ENCODE assay signal across 18 mouse cellular contexts in the genomic region with DNA sequence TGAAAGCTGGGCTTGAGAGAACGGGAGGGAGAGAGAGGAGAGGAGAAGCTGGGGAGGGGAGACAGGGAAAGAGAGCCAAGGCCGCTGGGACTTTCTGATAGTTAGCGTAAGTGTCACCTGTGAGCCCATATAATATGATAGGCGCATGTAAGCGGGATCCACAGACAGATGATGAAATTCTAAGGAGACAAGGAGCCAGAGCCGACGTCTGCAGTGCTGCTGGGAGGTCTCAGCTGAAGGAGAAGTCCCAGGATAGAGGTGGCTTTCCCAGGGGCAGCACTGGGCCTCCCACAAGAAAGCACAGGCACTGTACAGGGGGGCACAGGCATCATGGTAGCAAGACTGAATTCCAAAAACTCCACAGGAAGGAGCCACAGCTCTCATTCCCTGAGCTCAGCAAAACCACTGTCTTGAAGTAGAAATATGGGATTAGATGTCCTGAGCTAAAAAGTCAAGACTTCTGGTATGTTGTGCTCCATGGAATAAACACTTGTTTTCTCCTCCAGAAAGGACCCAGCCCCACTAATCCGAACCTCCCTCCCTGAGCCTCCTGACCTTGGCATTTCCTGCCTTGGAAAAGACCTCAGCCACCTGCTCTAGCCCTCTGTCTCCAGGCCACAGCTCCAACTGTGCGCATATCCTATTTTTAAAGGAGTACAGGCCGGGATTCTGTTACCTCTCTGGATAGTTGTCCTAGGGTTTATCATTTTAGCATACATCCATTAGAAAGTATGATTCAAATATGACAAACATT. TPM values are rescaled to one million over a fixed set of nuclear protein-coding genes. Genes with fewer than 3 reads are reported as not detected.
DNase-seq lines count a peak whose midpoint lies in the region; ATAC-seq lines count a peak whose summit lies in the region.
"Had no signal": no experiment of that assay in that cellular context is flagged by ENCODE, and none has a peak within 500 bp of the region (broad histone marks: within the 10 kb centered on the region; RNA-seq: fewer than 3 reads in every experiment).

No protein-coding gene starts in this region.

- H3K4me3 ChIP-seq in heart, embryonic 16.5 days (ENCODE audit: low read length), result no peak overlapping the region
- H3K4me3 ChIP-seq in heart, embryonic 11.5 days (ENCODE audit: low read depth, low read length), result no peak overlapping the region
- no peak overlapping the region for H3K4me3 ChIP-seq in hindbrain, embryonic 12.5 days
- no peak overlapping the region for H3K4me3 ChIP-seq in midbrain, embryonic 11.5 days (ENCODE audit: low read depth, low read length)
- H3K4me3 ChIP-seq: forebrain, embryonic 12.5 days; left cerebral cortex, adult 2 months had no signal

- peak; percentile 44 for DNase-seq in cerebellum, adult 11-12 months
- no peak for DNase-seq in cerebellum, adult 11 months
- peak; percentile 50 for DNase-seq in cerebellum, adult 9-11 months
- no peak for DNase-seq in frontal cortex, postnatal 25 days (ENCODE audit: low spot score in 2 of 2)
- no peak for DNase-seq in midbrain, embryonic 11.5 days (ENCODE audit: low spot score, missing footprints)
- DNase-seq: kidney, adult 11 months; kidney, postnatal 10 days; midbrain, embryonic 14.5 days; thymus, postnatal 14 days had no signal

- H3K4me2 ChIP-seq in heart, embryonic 16.5 days (ENCODE audit: low read depth, low read length), result no peak overlapping the region
- H3K4me2 ChIP-seq in heart, embryonic 11.5 days, result no peak overlapping the region
- no peak overlapping the region for H3K4me2 ChIP-seq in hindbrain, embryonic 12.5 days (replicated peaks)
- no peak overlapping the region for H3K4me2 ChIP-seq in midbrain, embryonic 11.5 days
- H3K4me2 ChIP-seq: forebrain, embryonic 12.5 days had no signal

- ATAC-seq in heart, embryonic 16.5 days (replicated peaks; ENCODE audit: extremely low read depth, insufficient read depth, low FRiP score), result no peak
- no peak for ATAC-seq in heart, embryonic 11.5 days (replicated peaks; ENCODE audit: insufficient number of reproducible peaks, low FRiP score, low TSS enrichment)
- ATAC-seq in hindbrain, embryonic 12.5 days (ENCODE audit: low FRiP score), result no peak
- no peak for ATAC-seq in midbrain, embryonic 11.5 days (ENCODE audit: low FRiP score)
- ATAC-seq: hindbrain, embryonic 16.5 days; lung, postnatal 0 days; Patski had no signal

- H3K27ac ChIP-seq in heart, embryonic 16.5 days (ENCODE audit: low read length), result peak overlapping the region; percentile 80
- H3K27ac ChIP-seq in heart, embryonic 11.5 days (ENCODE audit: low read depth, low read length), result no peak overlapping the region
- no peak overlapping the region for H3K27ac ChIP-seq in hindbrain, embryonic 12.5 days
- H3K27ac ChIP-seq in midbrain, embryonic 11.5 days (ENCODE audit: low read depth, low read length), result no peak overlapping the region
- H3K27ac ChIP-seq: forebrain, embryonic 12.5 days; left cerebral cortex, adult 2 months; liver, embryonic 14.5 days had no signal

- 0 out of 2 replicates have a peak overlapping the region, but pooled peaks have one; percentile 1 for H3K9ac ChIP-seq in heart, embryonic 16.5 days (ENCODE audit: low read length)
- H3K9ac ChIP-seq in heart, embryonic 11.5 days (ENCODE audit: low read depth, low read length), result no peak overlapping the region
- no peak overlapping the region for H3K9ac ChIP-seq in hindbrain, embryonic 12.5 days
- no peak overlapping the region for H3K9ac ChIP-seq in midbrain, embryonic 11.5 days (ENCODE audit: low read length)
- H3K9ac ChIP-seq: forebrain, embryonic 12.5 days; liver, embryonic 14.5 days had no signal

- WGBS in heart, embryonic 16.5 days, result 80% methylated on average over 10 of the region's 10 CpGs
- 79% methylated on average over 10 of the region's 10 CpGs for WGBS in heart, embryonic 11.5 days (ENCODE audit: insufficient replicate concordance)
- 78% methylated on average over 10 of the region's 10 CpGs for WGBS in hindbrain, embryonic 12.5 days
- 82% methylated on average over 10 of the region's 10 CpGs for WGBS in midbrain, embryonic 11.5 days

- no peaks in the 10 kb centered on the region for H3K9me3 ChIP-seq in heart, embryonic 16.5 days (replicated peaks; ENCODE audit: control insufficient read depth, low read length)
- no peaks in the 10 kb centered on the region for H3K9me3 ChIP-seq in heart, embryonic 11.5 days (replicated peaks; ENCODE audit: control insufficient read depth, low read length)
- no peaks in the 10 kb centered on the region for H3K9me3 ChIP-seq in hindbrain, embryonic 12.5 days (replicated peaks)
- no peaks in the 10 kb centered on the region for H3K9me3 ChIP-seq in midbrain, embryonic 11.5 days (ENCODE audit: control insufficient read depth, low read length)
- H3K9me3 ChIP-seq: forebrain, embryonic 12.5 days had no signal

- H3K27me3 ChIP-seq in heart, embryonic 16.5 days (ENCODE audit: control insufficient read depth, insufficient read depth, low read length), result no peaks in the 10 kb centered on the region
- H3K27me3 ChIP-seq in heart, embryonic 11.5 days (ENCODE audit: control insufficient read depth, insufficient read depth, low read length), result no peaks in the 10 kb centered on the region
- no peaks in the 10 kb centered on the region for H3K27me3 ChIP-seq in hindbrain, embryonic 12.5 days
- no peaks in the 10 kb centered on the region for H3K27me3 ChIP-seq in midbrain, embryonic 11.5 days (ENCODE audit: control insufficient read depth, insufficient read depth, low read length)
- H3K27me3 ChIP-seq: forebrain, embryonic 12.5 days; Patski had no signal

- H3K4me1 ChIP-seq in heart, embryonic 16.5 days (ENCODE audit: control insufficient read depth, insufficient read depth, low read length), result peaks cover 47% of the 10 kb centered on the region
- peaks cover 10% of the 10 kb centered on the region for H3K4me1 ChIP-seq in heart, embryonic 11.5 days (ENCODE audit: control insufficient read depth, insufficient read depth, low read length)
- H3K4me1 ChIP-seq in hindbrain, embryonic 12.5 days, result peaks cover 2% of the 10 kb centered on the region
- H3K4me1 ChIP-seq in midbrain, embryonic 11.5 days (ENCODE audit: control insufficient read depth, insufficient read depth, low read length), result no peaks in the 10 kb centered on the region; the same call in 1 of the 2 replicates

- peaks cover 35% of the 10 kb centered on the region for H3K36me3 ChIP-seq in heart, embryonic 16.5 days (ENCODE audit: control insufficient read depth, insufficient read depth)
- peaks cover 2% of the 10 kb centered on the region; the same call in 1 of the 2 replicates for H3K36me3 ChIP-seq in heart, embryonic 11.5 days (ENCODE audit: control insufficient read depth, insufficient read depth, low read length)
- peaks cover 24% of the 10 kb centered on the region for H3K36me3 ChIP-seq in hindbrain, embryonic 12.5 days
- peaks cover 5% of the 10 kb centered on the region; the same call in 1 of the 2 replicates for H3K36me3 ChIP-seq in midbrain, embryonic 11.5 days (ENCODE audit: control insufficient read depth, insufficient read depth, low read length)

RNA-seq across cellular contexts. Expression of gene Senp1, which starts 20.7 kb away (rescaled TPM):
- polyA plus RNA-seq in heart, embryonic 16.5 days (2015; fragmentation: Nextera tagmentation; extraction: Ambion mirVana), result 17.8 and 17.9 TPM in 2 replicates
- 24.3 and 25.1 TPM in 2 replicates for polyA plus RNA-seq in heart, embryonic 11.5 days (2014; fragmentation: Nextera tagmentation; extraction: Ambion mirVana)
- 38.7 and 39.1 TPM in 2 replicates for polyA plus RNA-seq in hindbrain, embryonic 12.5 days (2016; fragmentation: Nextera tagmentation; extraction: Ambion mirVana)
- 46.2 and 47.6 TPM in 2 replicates for polyA plus RNA-seq in midbrain, embryonic 11.5 days (2014; fragmentation: Nextera tagmentation; extraction: Ambion mirVana)

RNA-seq across cellular contexts. Expression of gene Pfkm, which starts 21.9 kb away (rescaled TPM):
- 145 and 157 TPM in 2 replicates for polyA plus RNA-seq in heart, embryonic 16.5 days (2015; fragmentation: Nextera tagmentation; extraction: Ambion mirVana)
- polyA plus RNA-seq in heart, embryonic 11.5 days (2014; fragmentation: Nextera tagmentation; extraction: Ambion mirVana), result 49.3 and 68.3 TPM in 2 replicates
- polyA plus RNA-seq in hindbrain, embryonic 12.5 days (2016; fragmentation: Nextera tagmentation; extraction: Ambion mirVana), result 53.4 TPM in 2 replicates
- polyA plus RNA-seq in midbrain, embryonic 11.5 days (2014; fragmentation: Nextera tagmentation; extraction: Ambion mirVana), result 36.3 TPM in 2 replicates

RNA-seq across cellular contexts. Expression of gene Asb8, which starts 51.1 kb away (rescaled TPM):
- polyA plus RNA-seq in heart, embryonic 16.5 days (2015; fragmentation: Nextera tagmentation; extraction: Ambion mirVana), result 91.2 and 91.7 TPM in 2 replicates
- polyA plus RNA-seq in heart, embryonic 11.5 days (2014; fragmentation: Nextera tagmentation; extraction: Ambion mirVana), result 81.7 and 86.7 TPM in 2 replicates
- polyA plus RNA-seq in hindbrain, embryonic 12.5 days (2016; fragmentation: Nextera tagmentation; extraction: Ambion mirVana), result 45.1 and 49.3 TPM in 2 replicates
- polyA plus RNA-seq in midbrain, embryonic 11.5 days (2014; fragmentation: Nextera tagmentation; extraction: Ambion mirVana), result 44.4 and 49.4 TPM in 2 replicates

RNA-seq across cellular contexts. Expression of gene Ccdc184, which starts 52.7 kb away (rescaled TPM):
- polyA plus RNA-seq in heart, embryonic 16.5 days (2015; fragmentation: Nextera tagmentation; extraction: Ambion mirVana), result 1.2 and 1.7 TPM in 2 replicates
- 1.2 and 1.3 TPM in 2 replicates for polyA plus RNA-seq in heart, embryonic 11.5 days (2014; fragmentation: Nextera tagmentation; extraction: Ambion mirVana)
- 24.7 and 26.7 TPM in 2 replicates for polyA plus RNA-seq in hindbrain, embryonic 12.5 days (2016; fragmentation: Nextera tagmentation; extraction: Ambion mirVana)
- 12.7 TPM in 2 replicates for polyA plus RNA-seq in midbrain, embryonic 11.5 days (2014; fragmentation: Nextera tagmentation; extraction: Ambion mirVana)
- polyA plus RNA-seq: liver, embryonic 14.5 days; Patski had no signal

Comparison
In these comparisons a context has a peak if more than half of its experiments do, and no peak if none do; other contexts are left out.
1. DNase-seq: peak in cerebellum, adult 11-12 months (single experiment) and cerebellum, adult 9-11 months (single experiment); none in cerebellum, adult 11 months (single experiment), frontal cortex, postnatal 25 days (0 of 2) and midbrain, embryonic 11.5 days (single experiment).